Mouse (Mus musculus): ENCODE measurements around the gene Chrm5.
A peak's percentile ranks its signal among the peaks of the same experiment; 100 is the strongest.
"Not testable (repeated sequence)": the region's sequence is repeated elsewhere in the genome, so short reads cannot be mapped to it uniquely, and the experiment has no call there.

Chrm5 gene

DNA sequence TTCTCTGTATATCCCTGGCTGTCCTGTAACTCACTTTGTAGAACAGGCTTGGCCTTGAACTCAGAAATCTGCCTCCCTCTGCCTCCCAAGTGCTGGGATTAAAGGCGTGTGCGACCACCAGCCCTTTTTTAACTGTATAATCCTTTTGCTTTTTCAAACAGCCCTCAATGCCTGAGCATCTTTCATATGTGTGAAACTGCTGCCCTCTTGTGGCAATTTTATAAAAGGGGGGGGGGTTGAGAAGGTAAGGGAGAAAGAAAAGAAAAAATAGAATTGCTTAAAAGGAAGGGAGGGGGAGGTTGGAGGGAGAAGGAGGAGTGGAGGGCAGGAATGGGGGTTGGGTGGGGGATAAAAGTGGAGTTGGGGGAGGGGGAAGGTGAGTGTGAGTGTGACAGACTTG, 995 bp upstream of the Chrm5 start:
- no peak for DNase-seq (ENCODE audit: low spot score)

- no peak for DNase-seq (ENCODE audit: low spot score)
Observed at GRCm38 (mm10) chr2:112476554-112476953, 4.0 kb downstream of the Chrm5 start.

DNA sequence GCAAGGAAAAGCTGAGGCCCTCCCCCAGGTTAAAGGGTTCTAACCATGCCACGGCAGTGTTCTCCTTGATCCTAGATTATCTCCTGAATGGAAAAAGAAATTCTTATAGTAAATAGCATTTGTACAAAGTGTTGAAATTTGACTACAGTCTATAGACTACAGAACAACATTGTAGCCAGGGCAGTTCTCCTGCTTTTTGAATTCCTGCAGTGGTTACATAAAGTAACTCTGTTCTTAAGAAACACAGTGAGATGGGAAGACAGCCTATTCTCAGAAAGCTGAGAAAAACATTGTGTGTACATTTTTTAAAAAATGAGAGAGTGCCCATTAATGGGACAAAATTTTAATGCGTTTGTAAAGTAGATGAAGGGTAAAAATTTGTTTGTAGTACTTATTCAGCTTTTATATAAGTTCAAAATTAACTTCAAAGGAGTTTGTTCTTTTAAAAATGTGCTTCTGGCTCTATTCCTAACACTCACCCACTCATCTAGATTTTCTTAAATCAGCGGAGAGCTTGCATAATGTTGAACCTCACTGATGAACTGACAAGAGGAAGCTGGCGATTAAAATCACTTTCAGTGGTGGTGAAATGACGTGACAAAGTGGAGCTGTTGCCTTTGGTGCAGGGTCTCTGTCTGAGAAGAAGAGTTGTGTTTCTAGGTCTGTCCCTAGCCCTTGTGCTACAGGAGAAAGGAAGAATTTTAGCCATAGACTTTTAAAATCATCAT, 5.4 kb downstream of the Chrm5 start:
- no peak for DNase-seq (ENCODE audit: low spot score)

GRCm38 (mm10) chr2:112472076-112472475, 8.5 kb downstream of the Chrm5 start:
- no peak for DNase-seq (ENCODE audit: low spot score)

DNA sequence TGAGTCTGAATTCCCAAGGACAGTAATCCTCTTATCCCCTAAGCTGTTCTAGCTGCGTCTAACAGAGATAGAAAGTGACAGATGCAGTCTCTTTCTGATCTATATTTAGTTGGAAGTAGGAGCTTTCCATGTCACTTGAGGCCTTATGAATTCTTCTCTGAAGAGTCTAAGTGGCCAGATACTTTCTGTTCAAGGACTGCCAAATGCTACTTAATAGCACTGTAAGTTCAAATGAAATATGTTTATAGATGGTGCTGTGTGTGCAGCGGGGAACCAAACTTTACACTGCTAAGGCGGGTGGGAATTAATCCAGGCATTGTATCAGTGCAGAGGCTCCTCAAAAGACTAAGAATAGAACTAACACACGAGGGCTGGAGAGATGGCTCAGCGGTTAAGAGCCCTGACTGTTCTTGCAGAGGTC, 9.6 kb downstream of the Chrm5 start:
- no peak for DNase-seq (ENCODE audit: low spot score)

DNA sequence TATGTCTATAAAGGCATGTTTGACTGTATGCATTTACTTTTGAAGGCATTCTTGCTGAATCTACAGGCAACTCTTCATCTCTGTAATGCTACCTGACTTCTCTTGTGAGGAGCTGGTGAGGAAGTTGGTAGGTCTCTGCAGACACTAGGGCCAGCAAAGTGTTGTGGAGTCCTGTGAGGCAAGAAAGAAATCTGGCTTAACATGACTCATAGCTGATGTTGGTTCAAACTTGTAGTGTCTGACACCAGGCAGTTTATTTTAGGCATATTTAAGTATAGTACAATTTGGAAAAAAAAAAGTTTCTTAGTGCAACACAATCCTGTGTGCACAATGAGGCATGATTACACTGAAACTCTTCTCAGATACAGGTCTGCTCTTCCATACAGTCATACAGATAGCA, 11.0 kb downstream of the Chrm5 start:
- DNase-seq (ENCODE audit: low spot score): no peak

DNA sequence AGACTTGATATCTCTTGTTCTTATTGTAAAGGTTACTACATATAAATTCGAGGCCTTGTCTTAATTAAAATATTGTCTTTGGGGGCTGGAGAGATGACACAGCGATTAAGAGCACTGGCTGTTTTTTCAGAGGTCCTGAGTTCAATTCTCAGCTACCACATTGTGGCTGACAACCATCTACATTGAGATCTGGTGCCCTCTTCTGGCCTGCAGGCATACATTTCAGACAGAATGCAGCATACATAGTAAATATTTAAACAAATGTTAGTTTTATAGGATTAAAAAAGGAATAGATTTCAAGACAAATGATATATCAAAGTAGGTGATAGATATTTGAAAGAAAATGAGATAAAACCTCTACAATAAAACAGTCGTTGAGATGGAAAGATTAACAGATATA, 20.0 kb downstream of the Chrm5 start:
- no peak for DNase-seq (ENCODE audit: low spot score)

DNA sequence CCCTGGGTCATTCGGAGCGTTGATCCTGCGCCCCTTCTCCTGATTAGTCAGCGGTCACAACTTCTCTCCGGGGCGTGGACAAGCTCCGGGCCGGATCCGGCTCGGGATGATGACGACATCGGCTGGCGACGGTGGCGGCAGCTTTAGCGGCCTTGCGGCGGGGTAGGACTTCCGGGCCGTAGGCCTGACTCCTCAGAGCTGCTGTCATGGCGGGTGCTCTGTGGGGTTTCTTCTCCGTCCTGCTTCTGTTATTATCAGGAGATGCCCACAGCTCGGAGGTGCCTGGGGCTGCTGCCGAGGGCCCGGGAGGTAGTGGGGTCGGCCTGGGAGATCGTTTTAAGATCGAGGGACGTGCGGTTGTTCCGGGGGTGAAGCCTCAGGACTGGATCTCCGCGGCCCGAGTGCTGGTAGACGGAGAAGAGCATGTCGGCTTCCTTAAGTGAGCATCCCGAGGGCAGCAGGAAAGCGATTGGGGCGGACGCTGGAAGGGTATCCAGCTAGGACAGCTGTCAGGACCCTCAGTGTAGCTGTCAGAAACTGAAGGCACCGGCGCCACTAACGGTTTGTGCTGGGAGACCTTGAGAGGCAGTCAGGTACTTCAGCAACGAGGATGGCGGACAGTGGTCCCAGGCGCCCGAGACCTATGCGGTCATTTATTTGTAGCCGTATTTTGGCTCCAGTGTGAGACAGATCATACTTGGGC, 25.6 kb downstream of the Chrm5 start, which contains the start of gene Emc7:
TSS of gene Emc7 (plus strand) at position 136 of the 703 bp plus-strand sequence.
- peak; percentile 99 for DNase-seq (ENCODE audit: low spot score)

DNA sequence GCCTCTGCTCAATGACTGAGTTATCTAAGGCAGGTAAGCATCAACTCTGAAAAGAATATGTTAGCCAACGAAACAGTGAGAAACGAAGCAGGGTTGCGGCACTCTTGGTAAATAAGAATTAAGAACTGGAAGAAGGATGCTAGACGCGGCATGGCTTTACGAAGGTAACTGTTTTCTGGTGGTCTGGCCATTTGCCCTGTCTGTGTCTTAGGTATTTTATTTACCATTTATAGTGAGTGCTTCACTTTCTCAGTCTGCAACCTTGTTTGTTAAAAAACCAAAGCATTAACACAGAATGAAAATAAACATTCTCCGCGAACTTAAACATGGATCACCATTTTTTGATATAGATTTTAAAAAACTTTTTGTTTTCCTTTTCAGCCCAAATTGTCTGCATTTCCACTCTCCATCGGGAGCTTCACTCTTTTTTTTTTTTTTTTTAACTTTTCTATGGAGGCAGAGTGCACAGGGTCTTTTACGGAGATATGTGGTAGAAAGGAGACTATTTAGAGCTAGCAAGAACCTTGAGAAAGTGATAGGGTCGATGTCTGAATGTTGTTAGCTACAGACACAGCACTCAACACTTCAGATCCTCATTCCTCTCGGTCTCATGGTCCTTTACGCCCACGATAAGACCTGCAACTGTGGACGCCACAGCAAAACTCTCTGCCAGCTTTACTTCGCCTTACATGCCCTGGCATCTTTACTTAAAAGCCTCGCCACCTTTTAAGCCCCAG, 26.3 kb downstream of the Chrm5 start:
- DNase-seq (ENCODE audit: low spot score): no peak

DNA sequence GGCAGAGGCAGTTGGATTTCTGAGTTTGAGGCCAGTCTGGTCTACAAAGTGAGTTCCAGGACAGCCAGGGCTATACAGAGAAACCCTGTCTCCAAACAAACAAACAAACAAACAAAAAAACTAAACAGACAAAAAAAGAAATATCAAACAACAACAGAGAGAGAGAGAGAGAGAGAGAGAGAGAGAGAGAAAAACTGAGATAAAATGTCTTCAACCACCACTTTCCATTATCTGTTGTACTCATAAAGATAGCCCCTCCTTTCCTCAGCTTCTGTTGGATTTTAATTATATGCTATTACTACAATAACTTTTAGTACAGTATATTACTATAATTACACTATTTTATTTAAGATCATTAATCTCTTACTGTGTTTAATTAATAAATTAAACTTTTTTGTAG, 28.1 kb downstream of the Chrm5 start:
- DNase-seq (ENCODE audit: low spot score): not testable (repeated sequence)

DNA sequence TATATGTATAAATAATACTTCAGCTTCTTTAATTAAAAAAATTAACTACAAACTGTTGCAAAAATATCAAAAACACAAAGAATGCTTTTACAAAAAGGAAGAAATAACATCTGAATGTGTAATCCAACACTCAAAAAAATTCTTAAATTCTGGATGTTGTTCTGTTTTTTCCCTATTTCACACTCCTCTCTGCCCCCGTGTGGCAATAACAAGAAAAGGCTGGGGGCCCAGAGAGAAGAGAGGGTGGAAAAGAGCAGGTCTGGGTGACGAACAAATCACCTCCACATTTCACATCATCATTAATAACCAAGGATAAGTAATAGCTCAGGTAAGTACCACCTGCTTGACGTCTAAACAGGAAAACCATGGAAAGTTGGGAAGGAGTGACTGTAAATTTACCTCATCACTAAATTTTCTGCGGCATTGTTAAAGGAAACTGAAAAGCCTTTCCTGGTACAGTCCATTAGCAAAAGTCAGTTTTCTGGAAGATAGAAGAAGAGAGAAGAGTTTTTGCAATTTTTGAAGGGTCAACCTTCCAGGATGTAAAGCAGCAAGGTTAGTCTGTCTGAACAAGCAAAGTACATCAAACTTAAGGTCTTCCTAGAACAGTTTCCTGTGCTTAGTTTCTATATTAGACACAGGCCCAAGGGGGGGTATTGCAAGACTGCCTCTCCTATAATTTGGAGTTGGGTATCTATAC, 30.8 kb downstream of the Chrm5 start:
- DNase-seq (ENCODE audit: low spot score): peak; percentile 11

DNA sequence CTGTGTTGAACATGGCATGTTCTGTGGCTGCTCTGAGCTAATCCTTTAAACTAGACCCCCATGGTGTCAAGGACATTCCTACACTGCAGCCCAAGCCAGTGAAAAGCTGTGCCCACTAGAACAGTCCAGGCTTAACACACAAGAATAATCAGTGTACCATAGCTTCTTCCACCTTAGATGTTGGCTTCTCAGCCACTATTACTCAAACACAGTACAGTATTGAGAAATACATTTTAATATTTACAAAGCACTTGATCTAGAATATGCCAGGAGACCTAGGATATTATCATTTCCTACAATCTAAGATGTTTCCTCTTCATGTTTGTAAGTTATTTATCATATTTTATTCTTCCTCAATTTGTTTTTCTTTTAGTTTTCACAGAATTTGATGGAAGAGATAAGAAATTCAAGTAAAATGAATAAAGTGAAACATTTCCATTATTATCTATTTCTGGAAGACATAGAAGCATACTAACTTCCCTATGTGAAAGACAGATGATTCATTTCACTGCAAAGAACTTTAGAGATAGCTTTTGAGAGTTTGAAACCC, 32.0 kb downstream of the Chrm5 start:
- no peak for DNase-seq (ENCODE audit: low spot score)

GRCm38 (mm10) chr2:112448046-112448445, 32.5 kb downstream of the Chrm5 start:
- not testable (repeated sequence) for DNase-seq (ENCODE audit: low spot score)

- DNase-seq (ENCODE audit: low spot score): no peak
Observed at GRCm38 (mm10) chr2:112445511-112445910, 35.1 kb downstream of the Chrm5 start.

GRCm38 (mm10) chr2:112443491-112443890, 37.1 kb downstream of the Chrm5 start:
- no peak for DNase-seq (ENCODE audit: low spot score)

DNA sequence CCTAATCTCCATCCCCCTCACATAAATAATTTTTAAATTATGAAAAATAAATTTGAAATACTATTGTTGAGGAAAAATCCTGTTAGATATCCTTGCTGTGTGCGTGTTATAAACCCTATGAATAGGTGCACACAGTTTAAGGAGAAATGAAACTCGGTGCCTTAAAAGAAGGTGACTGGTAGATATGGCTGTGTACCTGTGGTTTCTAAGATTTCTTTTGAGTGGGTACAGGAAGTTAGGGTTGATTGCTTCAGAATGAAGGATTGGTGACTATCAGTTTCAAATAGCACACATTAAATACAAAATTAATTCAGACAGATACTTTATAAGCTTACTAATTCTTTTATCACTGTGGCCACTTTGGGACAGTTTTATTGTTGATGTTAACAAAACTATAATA, 43.0 kb downstream of the Chrm5 start:
- no peak for DNase-seq (ENCODE audit: low spot score)

DNA sequence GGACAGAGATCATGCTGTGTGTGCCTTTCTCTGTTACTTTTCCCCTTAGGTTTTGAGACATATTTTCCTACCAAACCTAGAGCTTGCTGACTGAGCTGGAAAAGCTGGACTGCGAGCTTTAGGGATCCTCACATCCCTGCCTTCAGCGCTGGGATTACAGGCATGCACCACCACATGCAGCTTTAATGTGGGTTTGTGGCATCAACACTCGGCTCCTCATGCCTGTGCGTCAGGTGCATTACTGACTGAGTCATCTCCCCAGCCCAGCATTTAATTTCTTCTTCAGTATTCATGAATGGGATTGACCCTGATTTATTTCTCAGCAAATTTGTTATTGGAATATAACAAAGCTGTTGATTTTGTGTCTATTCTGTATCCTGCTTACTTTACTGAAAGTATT, 44.3 kb downstream of the Chrm5 start:
- DNase-seq (ENCODE audit: low spot score): no peak

GRCm38 (mm10) chr2:112433359-112433758, 47.2 kb downstream of the Chrm5 start:
- DNase-seq (ENCODE audit: low spot score): no peak

DNA sequence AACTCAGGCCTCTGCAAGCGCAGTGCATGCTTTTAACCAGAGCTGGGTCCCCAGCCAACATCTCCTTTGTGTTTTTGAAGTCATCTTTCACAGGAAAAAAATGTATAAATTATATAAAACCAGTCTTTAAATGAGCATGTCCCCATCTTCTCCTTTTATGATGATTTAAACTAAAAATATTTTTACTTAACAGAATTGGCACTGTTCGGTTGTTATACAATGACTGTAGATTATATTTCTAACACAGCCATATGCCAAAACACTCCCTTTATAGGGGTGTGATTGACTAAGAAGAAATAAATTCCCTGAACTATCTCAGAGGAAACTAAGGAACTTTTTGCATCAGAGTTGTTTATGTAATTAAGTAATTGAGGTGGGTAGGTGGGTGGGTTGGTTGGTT, 48.0 kb downstream of the Chrm5 start:
- DNase-seq (ENCODE audit: low spot score): no peak

DNA sequence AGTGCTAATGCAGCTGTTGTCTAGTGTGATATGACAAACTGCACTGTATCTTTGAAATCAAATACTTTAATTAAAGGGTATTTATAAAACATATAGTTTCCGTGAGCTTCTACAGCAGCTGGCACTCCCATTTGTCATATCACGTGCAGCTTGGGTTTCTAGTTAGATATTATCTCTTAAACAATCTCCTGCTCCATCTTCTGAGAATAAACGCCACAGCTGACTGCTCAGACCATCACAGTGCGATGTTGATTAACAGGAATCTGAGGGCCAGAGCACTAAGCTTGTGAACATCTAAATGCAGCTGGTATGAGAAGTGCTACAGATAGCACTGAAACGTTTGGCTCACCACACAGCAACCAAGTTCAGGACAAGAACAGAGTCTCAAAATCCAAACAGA, 50.2 kb downstream of the Chrm5 start:
- no peak for DNase-seq (ENCODE audit: low spot score)

- DNase-seq (ENCODE audit: low spot score): no peak
Observed at GRCm38 (mm10) chr2:112429665-112430064, 50.9 kb downstream of the Chrm5 start.

All from urinary bladder, postnatal 25 days (tissue).